Mouse (Mus musculus) B cell, adult 67 days (primary cell): Measurements from ENCODE around the gene Slc5a5. TPM values are rescaled to one million over a fixed set of nuclear protein-coding genes. Genes with fewer than 3 reads are reported as not detected.

Source experiments
- total RNA-seq, 2 experiments: library from RNA; stranded (reverse); gene quantifications; 4 replicates each; pipeline ENCODE4 v1.2.4; 2023

Slc5a5 gene
- not detected for total RNA-seq

GRCm38 (mm10) chr8:70892022-70892895 is at the start of gene Slc5a5:
Gene Slc5a5 (minus strand): TSS chr8:70892757.

GRCm38 (mm10) chr8:70905831-70906736 is 13.5 kb upstream of the Slc5a5 start, which contains the start of gene Map1s:
Gene Map1s (plus strand): TSS chr8:70905932.

GRCm38 (mm10) chr8:70897021-70897680 is 4.6 kb upstream of the Slc5a5 start, which contains the start of gene Rpl18a:
Gene Rpl18a (minus strand): TSS chr8:70897412.

GRCm38 (mm10) chr8:70873364-70873985 is 19.1 kb downstream of the Slc5a5 start, which contains the start of gene Ccdc124:
Gene Ccdc124 (minus strand): TSS chr8:70873935.

GRCm38 (mm10) chr8:70862824-70863641 is 29.5 kb downstream of the Slc5a5 start, which contains the start of gene Kcnn1:
Gene Kcnn1 (minus strand): TSS chr8:70863258.

GRCm38 (mm10) chr8:70839408-70840351 is 52.9 kb downstream of the Slc5a5 start, which contains the start of gene Arrdc2:
Gene Arrdc2 (minus strand): TSS chr8:70839720.

Other genes starting within 250 kb of the Slc5a5 start
- gene Pgpep1, start 232.4 kb downstream of the Slc5a5 start, total RNA-seq, result 10 to 100 TPM; 14.3 to 16.2 TPM
- 100 to 1,000 TPM; 114 to 117 TPM for gene Lsm4, start 219.5 kb downstream of the Slc5a5 start, total RNA-seq
- 1,000 to 10,000 TPM; 1,149 to 1,767 TPM for gene Jund, start 193.8 kb downstream of the Slc5a5 start, total RNA-seq
- 10 to 100 TPM; 19.0 to 55.4 TPM for gene Iqcn, start 189.3 kb downstream of the Slc5a5 start, total RNA-seq
- gene Gm3336, start 174.2 kb downstream of the Slc5a5 start, total RNA-seq, result not detected
- 1 to 10 TPM; 3.8 to 4.3 TPM for gene Pde4c, start 169.0 kb downstream of the Slc5a5 start, total RNA-seq
- gene Rab3a, start 138.1 kb downstream of the Slc5a5 start, total RNA-seq, result 10 to 100 TPM; 11.7 to 14.5 TPM
- gene Mpv17l2, start 131.8 kb downstream of the Slc5a5 start, total RNA-seq, result 10 to 100 TPM; 24.5 to 25.5 TPM
- 10 to 100 TPM; 26.3 to 27.3 TPM for gene Pik3r2, start 116.0 kb downstream of the Slc5a5 start, total RNA-seq
- 100 to 1,000 TPM; 196 to 209 TPM for gene Mast3, start 87.7 kb downstream of the Slc5a5 start, total RNA-seq
- gene Il12rb1, start 84.3 kb downstream of the Slc5a5 start, total RNA-seq, result under 1 TPM in 1 of 2 experiments, not detected in 1; 0.55 TPM
- gene Arrdc2, start 53.0 kb downstream of the Slc5a5 start, total RNA-seq, result 10 to 100 TPM; 22.2 to 25.6 TPM
- gene Kcnn1, start 29.5 kb downstream of the Slc5a5 start, total RNA-seq, result not detected
- 10 to 100 TPM; 40.9 to 42.3 TPM for gene Ccdc124, start 18.8 kb downstream of the Slc5a5 start, total RNA-seq
- 1,000 to 10,000 TPM; 3,871 to 4,029 TPM for gene Rpl18a, start 4.7 kb upstream of the Slc5a5 start, total RNA-seq
- gene Map1s, start 13.2 kb upstream of the Slc5a5 start, total RNA-seq, result 10 to 100 TPM; 64.6 to 71.3 TPM